In genomic region chr7:132316101-132317035, GRCm38 (mm10) we compare ENCODE assay signal across 8 mouse cellular contexts. TPM values are rescaled to one million over a fixed set of nuclear protein-coding genes. Genes with fewer than 3 reads are reported as not detected.
DNase-seq lines count a peak whose midpoint lies in the region; ATAC-seq and TF ChIP-seq lines count a peak whose summit lies in the region.

No protein-coding gene starts in this region.

- TF ChIP-seq CTCF in C2C12 (IDR thresholded peaks at IDR 0.05; ENCODE audit: control insufficient read depth, insufficient read depth, insufficient read length), result peak; percentile 0
- no peak for TF ChIP-seq CTCF in bone marrow macrophage, adult 2 months (IDR thresholded peaks at IDR 0.05; ENCODE audit: low read depth, low read length)
- peak; percentile 32; the same call in 1 of the 2 replicates for TF ChIP-seq CTCF in embryonic fibroblast, embryonic 13.5 days (IDR thresholded peaks at IDR 0.05; ENCODE audit: borderline replicate concordance, insufficient read depth, low read length)

- H3ac ChIP-seq in C2C12 (ENCODE audit: control insufficient read depth, insufficient read length, low read depth), result peak overlapping the region; percentile 86
- H3ac ChIP-seq in myocyte (ENCODE audit: control insufficient read depth, insufficient read length), result peak overlapping the region; percentile 58

- H3K27me3 ChIP-seq in C2C12 (ENCODE audit: control insufficient read depth, insufficient read depth, insufficient read length) (no peaks in the 10 kb centered on the region), myocyte (ENCODE audit: control insufficient read depth, insufficient read depth, insufficient read length) (no peaks in the 10 kb centered on the region)
- peaks cover 6% of the 10 kb centered on the region; the same call in 1 of the 2 replicates for H3K27me3 ChIP-seq in heart, embryonic 12.5 days (replicated peaks)
- no peaks in the 10 kb centered on the region for H3K27me3 ChIP-seq in kidney, embryonic 15.5 days
- peaks cover 48% of the 10 kb centered on the region for H3K27me3 ChIP-seq in liver, embryonic 12.5 days (replicated peaks)

- H3K4me1 ChIP-seq in bone marrow macrophage, adult 2 months (ENCODE audit: control insufficient read depth, insufficient read depth, low read length), result no peaks in the 10 kb centered on the region
- H3K4me1 ChIP-seq in embryonic fibroblast, embryonic 13.5 days (ENCODE audit: control insufficient read depth, insufficient read depth, low read length), result peaks cover 2% of the 10 kb centered on the region; the same call in 1 of the 2 replicates
- peaks cover 18% of the 10 kb centered on the region for H3K4me1 ChIP-seq in heart, embryonic 12.5 days (replicated peaks)
- H3K4me1 ChIP-seq in kidney, embryonic 15.5 days, result peaks cover 41% of the 10 kb centered on the region
- peaks cover 30% of the 10 kb centered on the region for H3K4me1 ChIP-seq in liver, embryonic 12.5 days

- TF ChIP-seq POLR2A in bone marrow macrophage, adult 2 months (IDR thresholded peaks at IDR 0.05; ENCODE audit: borderline replicate concordance, low read depth, low read length), result no peak
- TF ChIP-seq POLR2A in embryonic fibroblast, embryonic 13.5 days (IDR thresholded peaks at IDR 0.05; ENCODE audit: low read depth, low read length), result peak; percentile 12; the same call in 1 of the 2 replicates
- TF ChIP-seq POLR2A in myocyte (IDR thresholded peaks at IDR 0.05; ENCODE audit: insufficient read length, low read depth), result peak; percentile 38

- H3K4me2 ChIP-seq in heart, embryonic 12.5 days, result peak overlapping the region; percentile 100
- H3K4me2 ChIP-seq in kidney, embryonic 15.5 days, result peak overlapping the region; percentile 86
- H3K4me2 ChIP-seq in liver, embryonic 12.5 days, result peak overlapping the region; percentile 93
- peak overlapping the region; percentile 88 for H3K4me2 ChIP-seq in myocyte (ENCODE audit: low read depth)

- WGBS in heart, embryonic 12.5 days, result under 1% methylated on average over 73 of the region's 79 CpGs
- under 1% methylated on average over 79 of the region's 79 CpGs for WGBS in kidney, embryonic 15.5 days
- 1% methylated on average over 78 of the region's 79 CpGs for WGBS in liver, embryonic 12.5 days (ENCODE audit: insufficient replicate concordance)

- H3K79me3 ChIP-seq in C2C12 (ENCODE audit: low read depth), result peaks cover 7% of the 10 kb centered on the region

- peak; percentile 82 for ATAC-seq in heart, embryonic 12.5 days (ENCODE audit: insufficient number of reproducible peaks, low FRiP score)
- ATAC-seq in kidney, embryonic 15.5 days (replicated peaks; ENCODE audit: low FRiP score), result peak; percentile 76
- ATAC-seq in liver, embryonic 12.5 days, result peak; percentile 67

- no peaks in the 10 kb centered on the region for H3K9me3 ChIP-seq in heart, embryonic 12.5 days (replicated peaks)
- H3K9me3 ChIP-seq in kidney, embryonic 15.5 days (replicated peaks), result no peaks in the 10 kb centered on the region
- no peaks in the 10 kb centered on the region for H3K9me3 ChIP-seq in liver, embryonic 12.5 days (replicated peaks)

- H3K79me2 ChIP-seq in C2C12 (ENCODE audit: control insufficient read depth, insufficient read depth) (peaks cover 29% of the 10 kb centered on the region), myocyte (ENCODE audit: control insufficient read depth, insufficient read depth) (peaks cover 39% of the 10 kb centered on the region)

- peak overlapping the region; percentile 46 for H3K4me3 ChIP-seq in C2C12 (ENCODE audit: insufficient read depth, poor library complexity, severe bottlenecking)
- H3K4me3 ChIP-seq in bone marrow macrophage, adult 2 months (ENCODE audit: insufficient read depth, low read length), result peak overlapping the region; percentile 70
- H3K4me3 ChIP-seq in embryonic fibroblast, embryonic 13.5 days (ENCODE audit: insufficient read depth, low read length), result peak overlapping the region; percentile 58
- H3K4me3 ChIP-seq in heart, embryonic 12.5 days, result peak overlapping the region; percentile 81
- peak overlapping the region; percentile 79 for H3K4me3 ChIP-seq in kidney, embryonic 15.5 days (replicated peaks)
- peak overlapping the region; percentile 68 for H3K4me3 ChIP-seq in liver, embryonic 12.5 days
- H3K4me3 ChIP-seq in myocyte, result peak overlapping the region; percentile 92

- H3K9ac ChIP-seq in heart, embryonic 12.5 days, result peak overlapping the region; percentile 79
- H3K9ac ChIP-seq in kidney, embryonic 15.5 days, result peak overlapping the region; percentile 84
- peak overlapping the region; percentile 69 for H3K9ac ChIP-seq in liver, embryonic 12.5 days

- H3K27ac ChIP-seq in bone marrow macrophage, adult 2 months (ENCODE audit: insufficient read depth, low read depth, low read length), result no peak overlapping the region
- peak overlapping the region; percentile 0; the same call in 1 of the 2 replicates for H3K27ac ChIP-seq in embryonic fibroblast, embryonic 13.5 days (ENCODE audit: insufficient read depth, low read length)
- H3K27ac ChIP-seq in heart, embryonic 12.5 days (ENCODE audit: poor library complexity, severe bottlenecking), result peak overlapping the region; percentile 32; the same call in 1 of the 2 replicates
- peak overlapping the region; percentile 90 for H3K27ac ChIP-seq in kidney, embryonic 15.5 days
- H3K27ac ChIP-seq in liver, embryonic 12.5 days, result peak overlapping the region; percentile 68

- H3K36me3 ChIP-seq in C2C12 (ENCODE audit: control insufficient read depth, insufficient read depth) (no peaks in the 10 kb centered on the region), myocyte (ENCODE audit: control insufficient read depth, insufficient read depth) (no peaks in the 10 kb centered on the region)
- no peaks in the 10 kb centered on the region for H3K36me3 ChIP-seq in heart, embryonic 12.5 days
- no peaks in the 10 kb centered on the region for H3K36me3 ChIP-seq in kidney, embryonic 15.5 days
- no peaks in the 10 kb centered on the region for H3K36me3 ChIP-seq in liver, embryonic 12.5 days

- DNase-seq in spleen, postnatal 4 days (ENCODE audit: low spot score in 2 of 2), result peak; percentile 63 to 84

TF ChIP-seq in C2C12, 6 proteins besides CTCF, POLR2A, EP300 and RAD21:
- TF ChIP-seq CEBPB (IDR thresholded peaks at IDR 0.05; ENCODE audit: low read depth) (no peak), MYOD1 (IDR thresholded peaks at IDR 0.05; ENCODE audit: control insufficient read depth, insufficient read length, low read depth) (no peak), USF1 (IDR thresholded peaks at IDR 0.05; ENCODE audit: low read depth) (no peak), MYOG (IDR thresholded peaks at IDR 0.05; ENCODE audit: control insufficient read depth, extremely low read depth, insufficient read length) (no peak), FOSL1 (IDR thresholded peaks at IDR 0.05; ENCODE audit: insufficient read depth, low read length, poor library complexity, severe bottlenecking) (no peak), MAX (IDR thresholded peaks at IDR 0.05) (no peak)

TF ChIP-seq in myocyte, 11 proteins besides CTCF, POLR2A, EP300 and RAD21:
- peak in 2 of 3 experiments; percentile 58 to 70 for TF ChIP-seq MYOD1 (IDR thresholded peaks at IDR 0.05; ENCODE audit: control insufficient read depth in 1 of 3, insufficient read length in 2 of 3, low read depth in 2 of 3)
- TF ChIP-seq MYOG (IDR thresholded peaks at IDR 0.05; ENCODE audit: control insufficient read depth in 1 of 3, insufficient read depth in 1 of 3, insufficient read length in 2 of 3, low read depth in 2 of 3), result peak in 2 of 3 experiments; percentile 68 to 81
- TF ChIP-seq REST (IDR thresholded peaks at IDR 0.05; ENCODE audit: insufficient read depth, insufficient read length), result no peak

RNA-seq across cellular contexts. Expression of gene Chst15, which starts 0.7 kb away (rescaled TPM):
- polyA plus RNA-seq in C2C12 (2012; fragmentation: generic; extraction: Trizol) (8.9 TPM), myocyte (2012; fragmentation: generic; extraction: Trizol) (13.4 TPM)
- 0.42 and 0.49 TPM in 2 replicates for polyA plus RNA-seq in bone marrow macrophage, adult 2 months (2012; ENCODE audit: insufficient read depth, insufficient read length, missing spikeins)
- 10.9 and 12.9 TPM in 2 replicates for polyA plus RNA-seq in embryonic fibroblast, embryonic 13.5 days (2011; ENCODE audit: insufficient read length, low read depth, missing spikeins)
- polyA plus RNA-seq in heart, embryonic 12.5 days (2016; fragmentation: Nextera tagmentation; extraction: Ambion mirVana), result 3.1 and 4.4 TPM in 2 replicates
- polyA plus RNA-seq in kidney, embryonic 15.5 days (2015; fragmentation: Nextera tagmentation; extraction: Ambion mirVana), result 17.8 and 19.3 TPM in 2 replicates
- polyA plus RNA-seq in liver, embryonic 12.5 days (2016; fragmentation: Nextera tagmentation; extraction: Ambion mirVana), result 8.9 and 9.5 TPM in 2 replicates
